ENCODE assay signal across 29 mouse cellular contexts in the genomic region with DNA sequence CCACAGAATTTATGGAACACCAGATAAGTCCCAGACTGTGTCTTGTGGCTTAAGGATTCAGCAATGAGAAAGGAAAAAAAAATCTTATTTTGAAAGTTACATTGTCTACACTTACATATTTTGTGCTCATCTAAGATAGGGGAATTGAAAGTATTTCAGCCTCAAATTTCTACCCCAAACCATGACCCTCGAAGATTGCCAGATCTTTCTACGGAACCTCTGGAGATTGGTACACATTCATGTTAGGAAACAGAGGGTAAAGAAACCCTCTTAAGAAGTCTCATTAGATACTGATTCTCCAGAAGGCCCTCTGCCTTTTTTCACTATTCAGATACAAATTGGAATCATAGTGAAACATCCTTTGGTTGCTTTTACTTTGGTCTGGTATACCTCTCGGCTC.
"Had no signal": no experiment of that assay in that cellular context is flagged by ENCODE, and none has a peak within 500 bp of the region (broad histone marks: within the 10 kb centered on the region; RNA-seq: fewer than 3 reads in every experiment).

No protein-coding gene starts in this region.

- H3K27me3 ChIP-seq: embryonic facial prominence, embryonic 12.5 days; embryonic facial prominence, embryonic 13.5 days; embryonic facial prominence, embryonic 15.5 days; forebrain, embryonic 12.5 days; forebrain, embryonic 13.5 days; forebrain, embryonic 15.5 days had no signal

- H3K9me3 ChIP-seq: embryonic facial prominence, embryonic 13.5 days; embryonic facial prominence, embryonic 15.5 days; forebrain, embryonic 13.5 days; forebrain, embryonic 15.5 days had no signal

- H3K27ac ChIP-seq: embryonic facial prominence, embryonic 10.5 days; embryonic facial prominence, embryonic 12.5 days; embryonic facial prominence, embryonic 13.5 days; embryonic facial prominence, embryonic 15.5 days; forebrain, embryonic 10.5 days; forebrain, embryonic 12.5 days; forebrain, embryonic 13.5 days; forebrain, embryonic 15.5 days; gastrocnemius, adult 2 months; heart, adult 2 months had no signal

- H3K4me1 ChIP-seq: embryonic facial prominence, embryonic 10.5 days; embryonic facial prominence, embryonic 12.5 days; embryonic facial prominence, embryonic 13.5 days; embryonic facial prominence, embryonic 15.5 days had no signal

- H3K4me3 ChIP-seq: embryonic facial prominence, embryonic 10.5 days; embryonic facial prominence, embryonic 12.5 days; embryonic facial prominence, embryonic 13.5 days; embryonic facial prominence, embryonic 15.5 days; erythroblast, embryonic 14.5 days; forebrain, embryonic 10.5 days; forebrain, embryonic 12.5 days; forebrain, embryonic 13.5 days; forebrain, embryonic 15.5 days; gastrocnemius, adult 2 months; heart, adult 2 months had no signal

- H3K36me3 ChIP-seq: embryonic facial prominence, embryonic 10.5 days; embryonic facial prominence, embryonic 12.5 days; embryonic facial prominence, embryonic 13.5 days; embryonic facial prominence, embryonic 15.5 days; forebrain, embryonic 10.5 days; forebrain, embryonic 12.5 days; forebrain, embryonic 15.5 days had no signal

- H3K4me2 ChIP-seq: embryonic facial prominence, embryonic 12.5 days; embryonic facial prominence, embryonic 13.5 days; embryonic facial prominence, embryonic 15.5 days; forebrain, embryonic 12.5 days; forebrain, embryonic 13.5 days; forebrain, embryonic 15.5 days had no signal

- H3K9ac ChIP-seq: embryonic facial prominence, embryonic 12.5 days; embryonic facial prominence, embryonic 13.5 days; embryonic facial prominence, embryonic 15.5 days; forebrain, embryonic 12.5 days; forebrain, embryonic 13.5 days; forebrain, embryonic 15.5 days; forebrain, postnatal 0 days had no signal

- ATAC-seq: forebrain, embryonic 13.5 days; forebrain, embryonic 14.5 days; forebrain, embryonic 15.5 days; forebrain, embryonic 16.5 days; forebrain, postnatal 0 days had no signal

- DNase-seq: cerebellum, adult 18-20 months; cerebellum, adult 2 months; cerebellum, adult 8-10 months; cerebellum, adult 9-10 months; cerebellum, adult 9-11 months; cerebellum, postnatal 10 days; cerebellum, postnatal 14 days; cerebellum, postnatal 25 days; cerebellum, postnatal 36 days; embryo, embryonic 11 days; forebrain, postnatal 0 days; gastrocnemius, adult 2 months; gastrocnemius, postnatal 10 days; gastrocnemius, postnatal 14 days; gastrocnemius, postnatal 25 days; gastrocnemius, postnatal 36 days; heart, adult 18-20 months; heart, adult 2 months had no signal
